13 mouse cellular contexts compared by ENCODE assay signal in genomic region chrX:161375568-161375967, GRCm38 (mm10).
DNase-seq lines count a peak whose midpoint lies in the region; ATAC-seq and TF ChIP-seq lines count a peak whose summit lies in the region.
"Had no signal": no experiment of that assay in that cellular context is flagged by ENCODE, and none has a peak within 500 bp of the region (broad histone marks: within the 10 kb centered on the region; RNA-seq: fewer than 3 reads in every experiment).

No protein-coding gene starts in this region.

- H3K9ac ChIP-seq in limb, embryonic 11.5 days (ENCODE audit: low read length) = no peak overlapping the region
- H3K9ac ChIP-seq: heart, embryonic 15.5 days; liver, embryonic 14.5 days; midbrain, embryonic 12.5 days had no signal

- H3K4me3 ChIP-seq in limb, embryonic 11.5 days (ENCODE audit: low read depth, low read length) = no peak overlapping the region
- H3K4me3 ChIP-seq: heart, embryonic 15.5 days; midbrain, embryonic 12.5 days had no signal

- no peaks in the 10 kb centered on the region for H3K9me3 ChIP-seq in limb, embryonic 11.5 days (ENCODE audit: control insufficient read depth, low read length)
- H3K9me3 ChIP-seq: heart, embryonic 15.5 days; midbrain, embryonic 12.5 days had no signal

- H3K4me2 ChIP-seq in limb, embryonic 11.5 days (ENCODE audit: low read depth, severe bottlenecking) = no peak overlapping the region
- H3K4me2 ChIP-seq: heart, embryonic 15.5 days; midbrain, embryonic 12.5 days had no signal

- no peak for ATAC-seq in limb, embryonic 11.5 days (ENCODE audit: insufficient number of reproducible peaks, low FRiP score, low TSS enrichment, low read depth)
- ATAC-seq: intestine, postnatal 0 days had no signal

- intact Hi-C loops in left cerebral cortex, postnatal 10 days (cut with DNase I) = no loop called here

- no peak for TF ChIP-seq CTCF in brain, embryonic 14.5 days (IDR thresholded peaks at IDR 0.05; ENCODE audit: borderline replicate concordance, extremely low read depth, insufficient read depth, insufficient read length)

- no peaks in the 10 kb centered on the region for H3K27me3 ChIP-seq in limb, embryonic 11.5 days (ENCODE audit: control insufficient read depth, insufficient read depth, low read length)
- H3K27me3 ChIP-seq: heart, embryonic 15.5 days had no signal

- no peaks in the 10 kb centered on the region for H3K4me1 ChIP-seq in limb, embryonic 11.5 days (ENCODE audit: control insufficient read depth, insufficient read depth, low read length)
- H3K4me1 ChIP-seq: heart, embryonic 15.5 days; midbrain, embryonic 12.5 days had no signal

- TF ChIP-seq POLR2A in brain, embryonic 14.5 days (IDR thresholded peaks at IDR 0.05; ENCODE audit: borderline replicate concordance, extremely low read depth, insufficient read depth, insufficient read length, poor library complexity, severe bottlenecking) = no peak

- H3K36me3 ChIP-seq in limb, embryonic 11.5 days (ENCODE audit: control insufficient read depth, insufficient read depth, low read length) = no peaks in the 10 kb centered on the region
- H3K36me3 ChIP-seq: heart, embryonic 15.5 days; midbrain, embryonic 12.5 days had no signal

- H3K27ac ChIP-seq in limb, embryonic 11.5 days (replicated peaks; ENCODE audit: low read depth, low read length) = no peak overlapping the region
- H3K27ac ChIP-seq: heart, embryonic 15.5 days; liver, embryonic 14.5 days; midbrain, embryonic 12.5 days had no signal

- WGBS in limb, embryonic 11.5 days = 46% methylated on average over 1 of the region's 1 CpGs

- DNase-seq in adrenal gland, adult (ENCODE audit: inconsistent age in 2 of 2, low spot score in 1 of 2) = peak; percentile 10 to 62
- no peak for DNase-seq in adrenal gland, adult 8-10 months
- peak; percentile 6 for DNase-seq in lung, postnatal 10 days
- DNase-seq in lung, adult 18-20 months = no peak
- DNase-seq in brain, embryonic 14.5 days (ENCODE audit: low read depth) = peak; percentile 6
- DNase-seq in limb, embryonic 11.5 days (ENCODE audit: low spot score) = peak; percentile 55
- DNase-seq in left cerebral cortex, postnatal 10 days (ENCODE audit: extremely low spot score in 1 of 2, low spot score in 2 of 2) = no peak
- DNase-seq in spleen, postnatal 14 days (ENCODE audit: low spot score in 2 of 2) = no peak
- DNase-seq: cerebellum, adult 8-10 months had no signal

Comparison
In these comparisons a context has a peak if more than half of its experiments do, and no peak if none do; other contexts are left out.
1. DNase-seq: peak in adrenal gland, adult (2 of 2), lung, postnatal 10 days (single experiment), brain, embryonic 14.5 days (single experiment) and limb, embryonic 11.5 days (single experiment); none in adrenal gland, adult 8-10 months (single experiment), lung, adult 18-20 months (0 of 2), left cerebral cortex, postnatal 10 days (0 of 2) and spleen, postnatal 14 days (0 of 2).